Mouse (Mus musculus): ENCODE results near the gene Manba. TPM values are rescaled to one million over a fixed set of nuclear protein-coding genes. Genes with fewer than 3 reads are reported as not detected.

Manba gene
- 5.5 and 5.6 TPM in 2 replicates for polyA plus RNA-seq (2015; fragmentation: Nextera tagmentation; extraction: Ambion mirVana)

- 2% methylated on average over 48 of the region's 48 CpGs for WGBS
- Histone ChIP-seq H3K36me3 (no peaks in the 10 kb centered on the region), H3K27me3 (no peaks in the 10 kb centered on the region), H3K9ac (peak within 1 kb of the TSS; percentile 78), H3K27ac (0 out of 2 replicates have a peak within 1 kb of the TSS, but pooled peaks have one; percentile 18), H3K4me1 (replicated peaks) (peaks cover 10% of the 10 kb centered on the region), H3K4me2 (peak within 1 kb of the TSS; percentile 98), H3K4me3 (peak within 1 kb of the TSS; percentile 62), H3K9me3 (no peaks in the 10 kb centered on the region)
- peak; percentile 93 for ATAC-seq (ENCODE audit: low FRiP score)
Observed at GRCm38 (mm10) chr3:135485128-135485899, at the start of gene Manba. Gene Manba (plus strand): TSS chr3:135485611.

- peak overlapping the region; percentile 100 for H3K27ac ChIP-seq
- no peaks in the 10 kb centered on the region for H3K36me3 ChIP-seq
- no peak for ATAC-seq (ENCODE audit: low FRiP score)
- peak overlapping the region; percentile 92 for H3K4me3 ChIP-seq
- WGBS: 42% methylated on average over 14 of the region's 14 CpGs
- no peaks in the 10 kb centered on the region for H3K27me3 ChIP-seq
- peak overlapping the region; percentile 71 for H3K9ac ChIP-seq
- no peaks in the 10 kb centered on the region for H3K9me3 ChIP-seq
- peak overlapping the region; percentile 55 for H3K4me2 ChIP-seq
- peaks cover 20% of the 10 kb centered on the region for H3K4me1 ChIP-seq (replicated peaks)
Observed at GRCm38 (mm10) chr3:135436901-135437616, 48.4 kb upstream of the Manba start.

- Histone ChIP-seq H3K9me3 (no peaks in the 10 kb centered on the region), H3K4me1 (replicated peaks) (peaks cover 24% of the 10 kb centered on the region), H3K27ac (peak within 1 kb of the TSS; percentile 100), H3K4me3 (peak within 1 kb of the TSS; percentile 92), H3K9ac (peak within 1 kb of the TSS; percentile 94), H3K4me2 (peak within 1 kb of the TSS; percentile 98), H3K36me3 (no peaks in the 10 kb centered on the region), H3K27me3 (no peaks in the 10 kb centered on the region)
- WGBS: 1% methylated on average over 46 of the region's 56 CpGs
- peak; percentile 96 for ATAC-seq (ENCODE audit: low FRiP score)
Observed at GRCm38 (mm10) chr3:135437758-135438495, 47.5 kb upstream of the Manba start, which contains the start of gene Ube2d3. Gene Ube2d3 (plus strand): TSS chr3:135438149.

- Histone ChIP-seq H3K27ac (peak overlapping the region; percentile 100), H3K36me3 (no peaks in the 10 kb centered on the region; the same call in 1 of the 2 replicates), H3K9ac (peak overlapping the region; percentile 94), H3K4me2 (peak overlapping the region; percentile 98; the same call in 1 of the 2 replicates), H3K4me1 (replicated peaks) (peaks cover 30% of the 10 kb centered on the region), H3K9me3 (no peaks in the 10 kb centered on the region), H3K27me3 (no peaks in the 10 kb centered on the region), H3K4me3 (peak overlapping the region; percentile 92)
- ATAC-seq (ENCODE audit: low FRiP score): peak; percentile 81
- 2% methylated on average over 34 of the region's 50 CpGs for WGBS
Observed at GRCm38 (mm10) chr3:135438531-135438912, 46.9 kb upstream of the Manba start.

- peaks cover 31% of the 10 kb centered on the region for H3K4me1 ChIP-seq (replicated peaks)
- H3K4me2 ChIP-seq: peak overlapping the region; percentile 98
- peak overlapping the region; percentile 100 for H3K27ac ChIP-seq
- H3K4me3 ChIP-seq: peak overlapping the region; percentile 92
- H3K36me3 ChIP-seq: no peaks in the 10 kb centered on the region; the same call in 1 of the 2 replicates
- peak overlapping the region; percentile 94 for H3K9ac ChIP-seq
- WGBS: under 1% methylated on average over 64 of the region's 76 CpGs
- no peaks in the 10 kb centered on the region for H3K27me3 ChIP-seq
- peak; percentile 62 for ATAC-seq (ENCODE audit: low FRiP score)
- H3K9me3 ChIP-seq: no peaks in the 10 kb centered on the region
Observed at GRCm38 (mm10) chr3:135438913-135439531, 46.4 kb upstream of the Manba start.

GRCm38 (mm10) chr3:135439651-135440050 lies 45.8 kb upstream of the Manba start:
- H3K27me3 ChIP-seq: no peaks in the 10 kb centered on the region
- 5% methylated on average over 15 of the region's 15 CpGs for WGBS
- ATAC-seq (ENCODE audit: low FRiP score): no peak
- no peaks in the 10 kb centered on the region for H3K9me3 ChIP-seq
- H3K27ac ChIP-seq: peak overlapping the region; percentile 100
- peak overlapping the region; percentile 92 for H3K4me3 ChIP-seq
- peak overlapping the region; percentile 98 for H3K4me2 ChIP-seq
- peaks cover 31% of the 10 kb centered on the region for H3K4me1 ChIP-seq (replicated peaks)
- H3K9ac ChIP-seq: peak overlapping the region; percentile 94
- no peaks in the 10 kb centered on the region; the same call in 1 of the 2 replicates for H3K36me3 ChIP-seq

- H3K4me1 ChIP-seq (replicated peaks): peaks cover 31% of the 10 kb centered on the region
- H3K9ac ChIP-seq: peak overlapping the region; percentile 94
- WGBS: 32% methylated on average over 7 of the region's 7 CpGs
- H3K27ac ChIP-seq: peak overlapping the region; percentile 44; the same call in 1 of the 2 replicates
- ATAC-seq (ENCODE audit: low FRiP score): no peak
- no peaks in the 10 kb centered on the region for H3K9me3 ChIP-seq
- no peaks in the 10 kb centered on the region for H3K27me3 ChIP-seq
- H3K4me3 ChIP-seq: peak overlapping the region; percentile 92
- no peaks in the 10 kb centered on the region; the same call in 1 of the 2 replicates for H3K36me3 ChIP-seq
- H3K4me2 ChIP-seq: peak overlapping the region; percentile 98
Observed at GRCm38 (mm10) chr3:135440221-135440620, 45.2 kb upstream of the Manba start.

- Histone ChIP-seq H3K36me3 (no peaks in the 10 kb centered on the region; the same call in 1 of the 2 replicates), H3K9ac (peak overlapping the region; percentile 94), H3K4me1 (replicated peaks) (peaks cover 31% of the 10 kb centered on the region), H3K4me3 (peak overlapping the region; percentile 92), H3K4me2 (peak overlapping the region; percentile 98), H3K27ac (no peak overlapping the region), H3K27me3 (no peaks in the 10 kb centered on the region), H3K9me3 (no peaks in the 10 kb centered on the region)
- WGBS: 52% methylated on average over 10 of the region's 10 CpGs
- no peak for ATAC-seq (ENCODE audit: low FRiP score)
Observed at GRCm38 (mm10) chr3:135440621-135441020, 44.8 kb upstream of the Manba start.

GRCm38 (mm10) chr3:135444930-135445329 lies 40.5 kb upstream of the Manba start:
- H3K9me3 ChIP-seq: no peaks in the 10 kb centered on the region
- no peak overlapping the region for H3K27ac ChIP-seq
- no peak overlapping the region for H3K4me2 ChIP-seq
- H3K4me1 ChIP-seq (replicated peaks): peaks cover 21% of the 10 kb centered on the region
- no peak for ATAC-seq (ENCODE audit: low FRiP score)
- no peaks in the 10 kb centered on the region; the same call in 1 of the 2 replicates for H3K36me3 ChIP-seq
- H3K4me3 ChIP-seq: no peak overlapping the region
- no peaks in the 10 kb centered on the region for H3K27me3 ChIP-seq
- no peak overlapping the region for H3K9ac ChIP-seq

- H3K4me2 ChIP-seq: no peak overlapping the region
- H3K27ac ChIP-seq: no peak overlapping the region
- H3K27me3 ChIP-seq: no peaks in the 10 kb centered on the region
- no peak overlapping the region for H3K9ac ChIP-seq
- no peak overlapping the region for H3K4me3 ChIP-seq
- H3K9me3 ChIP-seq: no peaks in the 10 kb centered on the region
- H3K4me1 ChIP-seq (replicated peaks): no peaks in the 10 kb centered on the region
- peaks cover 34% of the 10 kb centered on the region for H3K36me3 ChIP-seq
- ATAC-seq (ENCODE audit: low FRiP score): no peak
Observed at GRCm38 (mm10) chr3:135458981-135459380, 26.4 kb upstream of the Manba start.

- no peak for ATAC-seq (ENCODE audit: low FRiP score)
- H3K9ac ChIP-seq: no peak overlapping the region
- peaks cover 5% of the 10 kb centered on the region; the same call in 1 of the 2 replicates for H3K36me3 ChIP-seq
- H3K27ac ChIP-seq: no peak overlapping the region
- 91% methylated on average over 1 of the region's 1 CpGs for WGBS
- H3K4me1 ChIP-seq (replicated peaks): no peaks in the 10 kb centered on the region
- no peaks in the 10 kb centered on the region for H3K9me3 ChIP-seq
- H3K4me3 ChIP-seq: no peak overlapping the region
- no peak overlapping the region for H3K4me2 ChIP-seq
- no peaks in the 10 kb centered on the region for H3K27me3 ChIP-seq
Observed at GRCm38 (mm10) chr3:135468402-135468801, 17.0 kb upstream of the Manba start.

Data from hindbrain, embryonic 13.5 days (tissue).